Mouse (Mus musculus) kidney, postnatal 36 days (tissue): Measurements from ENCODE around the gene Clmp.

Experiments used
- DNase-seq, 2 experiments: peaks; one replicate each; pipeline ENCODE4 v3.0.0; 2021 to 2022; ENCODE audit warnings: mixed read lengths in 2 of 2

The Clmp gene

DNA sequence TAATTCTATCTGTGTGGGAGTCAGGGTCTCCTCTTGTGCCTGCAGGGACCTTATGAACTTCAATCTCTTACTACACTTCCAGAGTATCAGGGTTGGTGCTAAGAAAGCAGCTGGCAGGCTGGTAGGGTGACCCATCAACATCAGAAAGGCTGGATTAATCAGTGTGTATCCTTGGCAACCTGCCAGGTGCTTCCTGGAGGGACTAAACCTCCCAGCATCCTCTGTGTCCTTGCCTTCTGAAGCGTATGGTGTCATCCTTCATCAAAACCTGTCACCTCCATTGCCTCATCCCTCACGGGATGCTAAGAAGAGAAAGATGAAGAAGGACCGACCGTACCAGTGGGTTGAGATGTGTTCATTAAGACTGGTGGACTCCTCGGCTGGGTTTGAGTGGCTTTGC is 8.0 kb downstream of the Clmp start:
- DNase-seq, result peak in 1 of 2 experiments; percentile 57

DNA sequence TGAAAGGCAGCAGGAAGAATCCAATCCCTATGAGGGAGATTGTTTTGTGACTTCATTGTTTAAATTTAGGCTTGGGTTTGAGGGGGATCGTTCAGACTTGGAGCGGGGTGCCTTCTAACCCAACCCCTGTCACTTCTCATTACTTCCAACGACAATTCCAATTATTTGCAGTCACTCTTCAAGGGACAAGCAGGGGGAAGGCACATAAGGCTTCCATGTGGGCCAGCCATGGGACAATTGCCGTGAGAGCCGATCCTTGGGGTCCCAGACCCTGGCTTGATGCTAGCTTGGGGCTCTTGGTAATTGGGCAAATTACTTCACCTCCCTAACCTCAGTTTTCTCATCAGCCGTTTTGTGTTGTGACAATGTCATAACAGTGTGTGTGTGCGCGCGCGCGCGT is 8.5 kb downstream of the Clmp start:
- DNase-seq, result no peak

DNA sequence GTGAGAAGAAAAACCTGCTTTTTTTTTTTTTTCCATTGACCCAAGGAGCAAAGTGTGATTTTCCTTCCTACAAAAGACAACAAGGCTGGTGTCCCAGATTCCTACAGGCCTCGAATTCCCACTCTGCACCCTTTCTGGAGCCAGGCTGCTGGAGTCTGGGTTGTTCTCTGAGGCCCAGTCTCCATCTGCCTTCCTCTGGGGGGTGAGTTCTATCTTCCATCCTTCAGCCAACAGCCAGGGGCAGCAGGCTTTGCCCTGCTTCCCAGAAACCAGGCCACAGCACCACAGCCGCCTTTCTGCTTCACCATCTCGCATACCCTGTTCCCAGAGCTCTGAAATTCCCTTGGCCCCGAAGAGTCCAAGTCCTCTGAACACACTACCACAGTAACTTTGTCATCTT is 10.3 kb downstream of the Clmp start:
- no peak for DNase-seq

DNA sequence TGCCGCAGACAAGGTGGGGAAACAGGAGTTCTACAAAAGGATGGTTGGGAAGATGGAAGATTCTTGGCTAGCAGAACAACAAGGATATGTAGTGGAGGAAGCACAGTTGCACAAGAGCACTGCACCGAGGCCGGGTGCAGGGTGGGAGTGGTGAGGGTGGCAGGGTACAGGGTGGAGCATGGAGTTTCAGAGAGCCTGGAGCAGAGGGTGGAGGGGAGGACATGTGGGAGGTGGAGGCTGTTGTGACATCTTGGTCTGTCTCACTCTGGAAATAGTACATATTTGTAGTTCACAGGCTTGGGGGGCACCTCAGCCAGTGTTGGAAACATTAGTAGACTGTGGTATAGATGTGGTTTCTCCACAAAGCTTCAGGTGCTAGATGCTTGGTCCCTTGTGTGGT is 13.4 kb downstream of the Clmp start:
- DNase-seq, result no peak

DNA sequence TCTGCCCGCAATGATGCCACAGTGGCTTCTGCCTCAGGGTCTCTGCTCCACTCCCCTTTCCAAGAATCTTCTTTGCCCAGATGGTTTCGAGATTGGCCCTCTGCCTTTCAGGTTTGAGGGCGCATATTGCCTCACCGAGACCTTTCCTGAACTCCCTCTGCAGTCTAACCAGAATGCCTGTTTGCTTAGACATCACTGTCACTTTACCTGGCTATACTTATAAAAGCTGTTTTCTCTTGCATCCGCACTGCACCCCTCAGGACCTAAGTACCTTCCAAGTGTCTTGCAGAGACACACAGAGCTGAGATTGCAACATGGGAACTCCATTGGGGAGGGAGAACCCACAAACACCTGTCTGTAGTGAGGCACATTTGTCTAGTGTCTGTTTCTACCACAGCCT is 14.5 kb downstream of the Clmp start:
- DNase-seq, result no peak

DNA sequence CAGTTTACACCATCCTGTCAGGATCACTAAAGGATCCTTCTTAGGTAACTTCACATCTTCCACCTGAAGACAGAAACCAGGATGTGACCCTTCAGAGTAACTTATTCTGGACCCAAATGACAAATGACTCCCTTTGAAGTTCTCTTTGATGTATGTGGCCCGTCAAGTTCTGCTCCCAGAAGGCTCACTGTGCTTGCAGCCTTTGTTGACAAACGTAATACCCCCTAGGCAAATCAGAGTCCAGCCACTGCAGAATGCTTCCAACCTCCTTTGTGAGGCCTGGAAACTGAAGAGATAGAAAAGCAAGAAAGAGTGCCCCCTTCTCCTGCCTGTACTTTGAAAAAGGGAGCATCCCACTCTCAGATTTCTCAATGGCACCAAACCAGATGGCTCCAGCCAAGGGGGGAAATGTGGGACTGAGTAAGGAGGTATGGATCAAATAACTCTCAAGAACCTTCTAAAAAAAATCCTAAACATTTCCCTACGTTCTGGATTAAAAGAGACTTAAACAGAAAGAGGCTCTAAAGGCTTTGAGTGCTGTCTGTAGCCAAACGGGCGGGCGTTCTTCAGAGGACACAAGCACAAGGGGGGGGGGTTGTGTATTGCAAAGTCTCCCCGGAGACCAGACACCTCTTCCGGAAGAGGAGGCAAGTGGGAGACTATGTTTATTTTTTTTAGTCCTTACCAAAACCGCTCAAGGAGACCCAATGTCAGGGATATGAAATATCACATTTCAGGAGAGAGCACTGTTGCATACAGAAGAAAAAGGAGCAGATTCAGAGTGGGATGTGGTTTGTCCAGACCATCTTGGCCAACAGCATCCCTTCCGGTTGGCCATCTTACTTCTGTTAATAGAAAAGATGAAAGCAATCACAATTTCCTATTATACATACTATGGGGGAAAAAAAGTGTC is 18.9 kb downstream of the Clmp start:
- DNase-seq, result no peak

DNA sequence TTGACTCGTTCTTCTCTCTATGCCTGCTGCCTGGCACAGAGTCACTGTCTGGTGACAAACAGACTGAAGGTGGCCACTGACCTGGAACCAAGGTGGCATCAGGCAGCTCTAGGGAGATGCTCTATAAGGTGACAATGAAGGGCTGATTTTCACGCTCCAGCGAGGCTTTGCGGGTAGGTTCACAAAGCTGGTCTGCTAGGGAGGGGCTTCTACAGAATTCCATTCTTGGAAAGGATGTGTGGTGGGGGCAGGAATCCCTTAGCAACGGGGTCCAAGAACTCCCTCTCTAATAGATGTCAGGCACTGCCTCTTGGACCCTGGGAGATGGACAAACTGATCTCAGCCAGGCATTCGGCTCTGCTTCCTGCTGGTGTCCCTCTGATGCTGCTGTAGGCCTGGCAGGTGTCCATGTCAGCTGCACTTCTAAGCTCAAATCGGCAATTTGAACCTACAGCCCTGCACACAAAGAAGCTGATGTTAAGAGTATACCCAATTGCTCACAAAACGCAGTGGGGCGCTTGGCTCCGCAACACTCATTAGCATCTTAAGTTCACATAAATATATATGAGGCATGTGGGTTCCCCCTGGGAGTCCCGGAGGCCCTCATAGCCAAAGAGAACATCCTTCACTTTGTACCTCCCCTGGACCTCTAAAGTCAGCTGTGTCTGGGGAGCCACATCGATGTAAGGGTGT is 22.8 kb downstream of the Clmp start:
- no peak for DNase-seq

DNA sequence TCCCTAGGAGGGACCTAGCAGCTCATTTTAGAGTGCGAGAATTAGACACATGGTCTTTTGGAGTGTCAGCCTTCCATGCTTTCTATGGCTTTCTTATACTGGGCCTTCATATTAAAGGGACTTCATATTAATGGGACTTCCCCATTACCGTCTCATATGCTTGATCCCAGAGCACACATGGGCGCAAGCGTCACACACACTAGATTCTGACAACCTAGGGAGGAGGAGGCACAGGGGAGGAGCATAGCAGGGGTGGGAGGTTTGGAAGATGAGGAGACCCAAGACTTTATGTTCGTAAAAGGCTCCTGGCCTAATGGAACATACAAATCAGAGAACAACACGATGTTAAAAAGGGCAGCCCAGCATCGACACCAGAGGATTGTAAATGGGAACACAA is 23.4 kb downstream of the Clmp start:
- DNase-seq, result no peak

DNA sequence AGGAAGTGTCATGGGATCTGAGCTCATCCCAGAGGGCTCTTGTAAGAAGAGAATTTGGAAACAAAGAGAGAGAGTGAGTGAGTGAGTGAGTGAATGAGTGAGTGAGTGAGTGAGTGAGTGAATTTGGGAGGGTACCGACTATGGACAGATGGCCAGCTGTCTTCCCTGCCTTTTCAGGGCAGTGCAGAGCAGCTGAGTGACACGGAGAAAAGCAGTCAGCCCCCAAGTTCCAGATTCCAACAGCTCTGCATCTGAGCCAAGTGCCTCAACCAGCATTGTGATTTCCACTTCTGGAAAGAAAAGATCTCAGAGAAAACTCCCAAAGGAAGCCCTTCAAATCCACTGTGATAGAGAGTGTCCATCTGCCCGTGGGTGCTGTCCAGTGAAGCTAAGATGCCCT is 23.8 kb downstream of the Clmp start:
- DNase-seq, result no peak

DNA sequence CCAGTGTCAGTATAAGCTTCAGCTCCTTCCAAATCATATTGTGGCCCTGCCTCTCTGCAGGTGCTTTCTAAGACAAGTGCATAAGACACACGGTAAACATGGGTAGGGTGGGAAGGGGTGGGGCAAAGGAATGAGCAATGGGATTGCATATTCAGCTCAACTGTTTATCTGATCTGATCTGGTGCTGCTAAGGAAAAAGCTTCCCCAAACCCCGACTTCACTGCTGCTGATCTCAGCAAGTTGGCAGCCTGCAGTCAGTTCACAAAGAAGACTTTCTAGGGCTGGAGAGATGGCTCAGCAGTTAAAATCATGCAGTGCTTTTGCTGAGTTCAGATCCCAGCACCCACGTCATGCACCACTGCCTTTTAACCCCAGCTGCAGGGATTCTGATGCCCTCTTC is 24.2 kb downstream of the Clmp start:
- DNase-seq, result peak in 1 of 2 experiments; percentile 6

DNA sequence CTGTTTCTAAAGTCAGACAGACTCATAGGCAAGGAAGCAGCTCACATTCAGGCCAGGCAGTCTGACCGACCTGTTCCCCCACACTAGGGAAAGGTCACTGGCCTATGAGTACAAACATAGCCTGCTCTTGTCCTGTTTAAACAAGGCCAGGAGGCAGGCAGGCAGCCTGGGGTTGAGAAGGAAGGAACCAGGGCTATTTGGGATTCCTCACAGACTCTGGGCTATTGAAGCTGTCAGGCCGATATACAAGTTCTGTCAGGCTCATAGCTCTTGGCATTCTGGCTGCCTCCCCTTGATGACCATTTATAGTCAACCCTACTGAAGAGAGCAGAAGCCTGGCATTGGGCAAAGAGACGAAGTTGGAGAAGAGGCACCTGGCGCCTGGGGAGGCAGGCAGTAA is 25.9 kb downstream of the Clmp start:
- DNase-seq, result no peak

DNA sequence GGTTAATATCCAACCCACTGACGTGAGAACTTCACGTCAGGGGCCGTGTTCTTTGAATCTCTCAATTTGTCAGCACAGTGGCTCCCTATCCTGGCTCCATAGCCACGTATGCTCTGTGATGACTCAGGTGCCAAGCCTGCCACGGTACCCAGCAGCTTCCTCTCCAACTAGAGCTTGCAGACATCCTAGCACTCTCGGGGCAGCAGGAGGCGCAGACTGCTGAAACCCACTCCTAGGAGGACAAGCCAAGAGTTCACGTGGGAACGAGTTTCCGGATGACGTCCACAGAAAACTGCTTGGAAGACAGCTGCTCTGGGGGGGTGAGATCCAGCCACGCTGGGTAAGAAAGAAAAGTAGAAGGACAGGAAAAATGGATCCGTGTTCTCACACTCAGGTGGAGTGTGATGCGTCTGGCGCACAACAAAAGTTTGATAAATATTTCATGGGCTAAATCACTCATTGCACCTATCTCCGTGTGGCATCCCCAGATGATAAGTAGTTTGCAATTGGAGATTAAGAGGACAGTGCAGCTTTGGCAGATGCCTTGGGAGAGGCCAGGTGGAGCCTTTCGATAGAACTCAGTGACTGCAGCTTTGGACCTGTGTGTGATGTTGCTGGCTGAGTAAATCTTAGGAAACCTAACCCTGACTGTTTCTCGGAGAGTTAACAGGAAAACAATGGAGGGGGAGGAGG is 31.6 kb downstream of the Clmp start:
- peak; percentile 41 to 58 for DNase-seq

DNA sequence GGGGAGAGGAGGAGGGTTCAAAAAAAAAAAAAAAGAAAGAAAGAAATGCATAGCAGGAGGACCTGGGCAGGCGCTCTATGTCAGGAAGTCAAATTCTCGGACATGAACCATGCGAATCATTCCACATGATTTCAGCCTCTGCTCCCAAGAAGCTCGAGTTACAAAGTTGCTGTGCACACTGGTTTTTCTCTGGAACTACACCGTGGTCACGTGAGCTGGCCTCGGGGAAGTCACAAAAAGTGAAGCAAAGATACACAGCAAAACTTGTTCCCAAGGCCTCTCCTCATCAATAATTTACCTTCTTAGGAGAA is 32.1 kb downstream of the Clmp start:
- DNase-seq, result peak in 1 of 2 experiments; percentile 38

DNA sequence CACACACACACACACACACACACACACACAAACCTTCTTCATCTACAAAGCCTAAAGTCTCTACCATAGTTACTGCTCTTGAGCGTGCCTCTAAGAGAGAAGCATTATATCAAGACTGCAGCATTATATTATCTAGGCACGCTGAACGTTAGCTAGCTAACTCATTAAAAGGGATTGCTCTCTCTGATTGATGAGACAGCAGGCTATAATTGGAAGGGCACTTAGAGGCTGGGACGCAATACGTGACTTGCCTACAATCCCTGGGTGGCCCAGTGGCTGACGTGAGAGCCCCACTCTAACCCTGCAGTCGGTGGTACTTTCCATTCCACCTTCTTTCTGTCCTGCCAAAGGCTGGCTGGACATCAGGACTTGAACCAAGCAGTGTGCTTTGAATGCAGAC is 35.1 kb downstream of the Clmp start:
- DNase-seq, result no peak

DNA sequence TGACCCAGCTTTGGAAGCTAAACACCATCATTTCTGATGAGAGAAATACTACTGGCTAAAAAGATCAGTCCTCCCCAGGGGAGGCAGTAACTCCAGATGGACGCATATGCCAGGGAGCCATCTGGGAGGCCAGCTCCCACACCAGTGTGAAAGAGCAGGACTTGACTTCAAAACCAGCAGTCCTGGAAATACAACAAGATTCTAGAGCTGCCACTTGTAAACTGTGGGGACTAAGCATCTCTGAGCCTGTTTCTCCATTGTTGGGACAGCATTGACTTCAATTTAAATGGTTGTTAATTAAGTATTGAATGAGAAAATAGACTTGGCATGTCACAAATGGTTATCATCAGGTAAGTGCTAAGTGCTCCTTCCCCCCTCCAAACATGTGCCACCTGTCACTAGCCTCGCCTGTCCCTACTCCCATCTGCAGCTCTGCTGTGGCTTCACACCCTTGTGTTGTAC is 37.6 kb downstream of the Clmp start:
- DNase-seq, result no peak

DNA sequence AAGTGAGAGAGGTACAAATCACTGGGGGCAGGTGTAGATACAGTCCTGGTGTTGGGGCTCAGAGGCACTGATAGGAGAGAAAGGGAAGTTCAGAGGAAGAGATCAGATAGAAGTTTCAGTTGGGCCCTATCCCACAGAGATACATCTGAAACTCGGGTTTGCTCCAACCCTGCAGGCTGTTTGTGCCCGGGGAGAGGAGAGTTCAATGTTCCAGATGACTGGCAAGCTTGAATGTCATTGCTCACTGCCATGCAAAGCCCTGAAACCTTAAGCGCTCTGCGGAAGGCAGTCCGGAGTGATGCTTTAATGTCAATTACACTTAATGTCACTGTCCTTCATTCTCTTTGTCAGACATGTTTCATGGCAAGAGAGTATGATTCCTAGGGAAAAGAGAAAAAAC is 39.2 kb downstream of the Clmp start:
- DNase-seq, result peak in 1 of 2 experiments; percentile 13

DNA sequence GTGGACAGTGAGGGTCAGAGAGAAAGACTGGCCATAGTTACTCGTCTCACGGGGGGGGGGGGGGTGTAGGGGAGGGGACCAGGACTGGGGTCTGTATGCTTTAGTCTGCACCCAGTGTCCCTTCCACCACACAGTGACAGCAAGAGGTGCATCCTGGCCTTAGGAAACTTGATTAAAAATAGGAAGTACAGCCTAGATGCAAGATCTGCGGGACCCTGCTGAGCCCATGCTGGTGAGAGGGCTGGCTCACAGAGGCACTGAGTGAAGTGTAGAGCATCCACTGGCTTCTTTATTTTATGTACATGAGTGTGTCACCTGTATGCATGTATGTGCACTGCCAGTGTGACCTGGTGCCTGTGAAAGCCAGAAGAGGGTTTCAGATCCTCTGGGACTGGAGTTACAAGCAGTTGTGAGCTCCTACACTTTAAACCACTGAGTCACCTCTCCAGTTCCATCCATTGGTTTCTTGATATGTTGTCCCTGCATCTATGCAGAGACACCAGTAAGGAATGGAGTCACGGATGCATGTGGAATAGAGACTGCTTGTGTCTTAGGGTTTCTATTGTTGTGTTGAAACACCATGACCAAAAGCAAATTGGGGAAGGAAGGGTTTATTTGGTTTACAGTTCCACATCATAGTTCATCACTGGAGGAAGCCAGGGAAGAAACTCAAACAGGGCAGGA is 41.5 kb downstream of the Clmp start:
- DNase-seq, result no peak

DNA sequence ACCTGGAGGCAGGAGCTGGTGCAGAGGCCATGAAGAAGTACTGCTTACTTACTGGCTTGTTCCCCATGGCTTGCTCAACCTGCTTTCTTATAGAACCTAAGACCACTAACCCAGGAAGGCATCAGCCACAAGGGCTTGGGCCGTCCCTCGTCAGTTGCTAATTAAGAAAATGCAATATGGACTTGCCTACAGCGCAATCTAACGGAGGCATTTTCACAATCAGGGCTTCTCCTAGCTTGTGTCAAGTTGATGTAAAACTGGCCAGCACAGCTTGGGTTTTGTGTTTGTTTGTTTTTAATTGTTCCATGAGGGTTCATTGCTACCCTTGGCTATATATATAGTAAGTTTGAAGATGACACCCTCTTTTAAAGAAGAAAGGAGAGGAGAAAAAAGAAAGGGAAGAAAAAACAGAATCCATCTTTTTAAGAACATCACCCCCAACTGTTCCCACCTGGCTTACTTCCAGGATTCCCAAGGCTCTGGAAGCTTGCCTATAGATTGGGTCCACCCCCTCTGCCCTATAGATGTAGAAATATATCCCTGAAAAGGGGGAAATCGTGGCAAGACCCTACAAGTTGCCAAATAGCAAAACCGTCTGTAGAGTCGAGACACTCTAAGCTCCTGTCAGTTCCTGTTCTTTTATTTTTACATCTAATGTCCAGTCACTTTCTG is 42.2 kb downstream of the Clmp start:
- no peak for DNase-seq

DNA sequence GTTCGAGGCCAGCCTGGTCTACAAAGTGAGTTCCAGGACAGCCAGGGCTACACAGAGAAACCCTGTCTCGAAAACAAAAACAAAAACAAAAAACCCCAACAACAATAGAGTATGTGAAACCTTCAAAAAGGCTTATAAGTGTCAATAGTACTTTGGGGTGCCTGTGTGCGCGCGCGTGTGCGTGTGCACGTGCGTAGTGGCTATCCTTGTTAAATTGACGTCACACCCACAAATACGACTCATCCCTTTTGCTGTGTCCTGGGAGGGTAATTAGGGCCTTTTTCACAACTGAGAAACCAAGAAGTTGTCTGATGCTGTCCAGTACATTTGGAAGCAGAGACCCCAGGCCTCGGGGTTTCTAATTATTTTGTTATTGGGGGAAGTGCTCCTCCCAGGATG is 44.5 kb downstream of the Clmp start:
- DNase-seq, result no peak

DNA sequence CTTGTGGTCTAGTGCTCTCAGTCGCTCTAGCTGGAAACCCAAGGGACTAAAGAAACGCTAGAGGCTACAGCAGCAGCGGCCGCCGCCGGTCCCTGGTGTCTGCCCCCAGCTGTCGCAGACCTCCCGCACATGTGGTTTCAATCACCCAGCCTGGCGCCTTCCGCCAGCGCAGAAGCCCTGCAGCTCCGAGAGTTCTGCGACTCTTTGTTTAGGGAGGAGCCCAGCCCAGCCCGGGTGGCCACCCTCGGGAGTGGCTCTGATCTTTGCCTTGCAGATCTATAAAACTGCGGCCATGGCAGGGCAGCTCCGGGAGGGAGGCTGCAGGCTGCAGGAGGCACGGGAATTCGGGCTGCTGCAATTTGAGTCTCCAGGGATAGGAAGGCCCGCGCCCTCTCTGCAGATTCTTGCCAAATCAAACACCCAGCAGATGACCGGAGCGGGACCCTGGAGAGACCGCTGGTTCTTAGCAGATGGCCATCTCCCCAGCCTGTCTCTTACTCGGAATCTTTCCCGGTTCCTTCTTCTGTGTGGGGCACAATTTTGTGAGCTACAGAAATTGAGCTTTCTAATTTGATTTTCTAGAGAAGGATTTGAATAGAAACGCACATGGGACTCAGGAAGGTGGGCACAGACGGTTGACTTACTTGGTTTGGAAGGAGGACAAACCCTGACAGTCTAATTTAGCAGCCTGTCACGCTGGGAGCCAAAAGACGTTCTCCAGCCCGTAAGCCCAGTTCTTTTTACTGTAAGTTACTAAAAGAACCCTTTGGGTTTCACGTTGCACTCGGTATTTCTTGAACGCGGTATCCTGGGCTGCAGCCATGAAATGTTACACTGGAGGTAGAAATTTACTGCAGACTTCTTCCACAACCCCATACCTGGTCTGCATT is 45.2 kb downstream of the Clmp start:
- DNase-seq, result peak; percentile 72 to 73

DNA sequence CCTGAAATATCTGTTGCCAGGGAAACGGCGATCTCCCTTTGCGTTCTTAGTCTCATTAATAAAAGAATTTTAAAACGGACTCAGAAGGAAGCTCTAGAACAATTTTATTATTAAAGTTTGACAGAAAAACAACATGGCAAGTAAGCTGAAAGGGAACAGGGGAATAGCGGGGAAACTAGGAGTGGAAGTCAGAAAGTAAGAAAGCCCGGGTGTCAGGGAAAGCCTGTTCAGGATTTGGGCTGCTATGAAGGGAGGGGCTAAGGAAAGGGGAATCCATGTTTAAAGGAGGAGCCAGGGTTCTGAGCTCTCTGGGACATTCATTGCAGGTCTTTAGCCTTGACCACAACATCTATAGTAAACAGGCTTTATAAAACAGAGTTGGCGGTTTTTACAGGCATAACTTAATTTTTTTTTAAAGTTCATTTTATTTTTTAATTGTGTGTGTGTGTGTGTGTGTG is 45.9 kb downstream of the Clmp start:
- DNase-seq, result no peak
